Mouse (Mus musculus) kidney, postnatal 0 days (tissue): ENCODE measurements around the gene Ccser1. TPM values are rescaled to one million over a fixed set of nuclear protein-coding genes. Genes with fewer than 3 reads are reported as not detected.

Experiments
- ATAC-seq: fragments of 200-750 bp; cut with Nextera tagmentation; replicated peaks from 2 replicates; pipeline ENCODE4 v1.8.0; 2017; ENCODE audit warnings: low read depth, moderate number of reproducible peaks, moderate TSS enrichment, moderate library complexity; ENCODE audit not compliant: low FRiP score
- DNase-seq: peaks from one replicate; pipeline ENCODE4 v3.0.0-alpha.2; 2016; ENCODE audit warnings: low spot score
- H3K27ac ChIP-seq: fragments of 300-500 bp; sonication (generic); 2 replicates; pipeline ENCODE4 v1.5.1; 2014; ENCODE audit warnings: mild to moderate bottlenecking
- H3K27me3 ChIP-seq: fragments of 300-500 bp; sonication (generic); 2 replicates; pipeline ENCODE4 v1.6.1; 2014; ENCODE audit warnings: low read length, mixed read lengths; ENCODE audit not compliant: insufficient read depth
- H3K36me3 ChIP-seq: fragments of 300-500 bp; sonication (generic); 2 replicates; pipeline ENCODE4 v1.6.1; 2014; ENCODE audit warnings: low read length, mixed read lengths; ENCODE audit not compliant: insufficient read depth
- H3K4me1 ChIP-seq: fragments of 300-500 bp; sonication (generic); replicated peaks from 2 replicates; pipeline ENCODE4 v1.6.1; 2014; ENCODE audit warnings: antibody characterized with exemption, low read length, mixed read lengths; ENCODE audit not compliant: insufficient read depth
- H3K4me2 ChIP-seq: fragments of 300-500 bp; sonication (generic); 2 replicates; pipeline ENCODE4 v1.6.1; 2014; ENCODE audit warnings: mild to moderate bottlenecking, low read length, moderate library complexity, mixed read lengths
- H3K4me3 ChIP-seq: fragments of 300-500 bp; sonication (generic); replicated peaks from 2 replicates; pipeline ENCODE4 v1.5.1; 2014; ENCODE audit warnings: low read depth, low read length
- H3K9ac ChIP-seq: fragments of 300-500 bp; sonication (generic); 2 replicates; pipeline ENCODE4 v1.6.1; 2014; ENCODE audit warnings: low read depth, low read length
- H3K9me3 ChIP-seq: fragments of 300-500 bp; sonication (generic); replicated peaks from 2 replicates; pipeline ENCODE4 v1.6.1; 2016; ENCODE audit warnings: low read length, inconsistent platforms, mixed read lengths
- CTCF ChIP-seq: IDR thresholded peaks from 2 replicates; pipeline ENCODE4 v1.5.1; 2016; ENCODE audit warnings: antibody characterized with exemption, low read depth, mild to moderate bottlenecking, moderate library complexity
- WGBS: fragments of 180-500 bp; shearing (Covaris S2); extraction: QIAGEN DNeasy Blood & Tissue Kit; methylation state at CpG from one replicate; pipeline ENCODE4 v1.1.7; 2014; 5-methylcytosine and 5-hydroxymethylcytosine counted together
- polyA plus RNA-seq: library from polyadenylated mRNA; unstranded; fragments of >200 nt; fragmentation: Nextera tagmentation; extraction: Ambion mirVana; gene quantifications from 2 replicates; pipeline ENCODE4 v1.2.1, GENCODE M21; 2015

Ccser1 gene
- polyA plus RNA-seq, 1 experiment from 2014 or later, result 16.7 TPM

- Histone ChIP-seq H3K27me3 (no peaks in the 10 kb centered on the region), H3K9me3 (no peaks in the 10 kb centered on the region), H3K4me3 (no peak overlapping the region), H3K36me3 (no peaks in the 10 kb centered on the region), H3K27ac (no peak overlapping the region), H3K4me2 (no peak overlapping the region), H3K9ac (no peak overlapping the region), H3K4me1 (0 out of 2 replicates have a peak, but pooled peaks cover 3% of the 10 kb centered on the region)
- WGBS, result 93% methylated on average over 4 of the region's 4 CpGs
- DNase-seq (no peak), ATAC-seq (no peak)
- no peak for TF ChIP-seq CTCF
These were observed 120.3 kb downstream of the Ccser1 start for GRCm38 (mm10) chr6:61300441-61300840.

DNA sequence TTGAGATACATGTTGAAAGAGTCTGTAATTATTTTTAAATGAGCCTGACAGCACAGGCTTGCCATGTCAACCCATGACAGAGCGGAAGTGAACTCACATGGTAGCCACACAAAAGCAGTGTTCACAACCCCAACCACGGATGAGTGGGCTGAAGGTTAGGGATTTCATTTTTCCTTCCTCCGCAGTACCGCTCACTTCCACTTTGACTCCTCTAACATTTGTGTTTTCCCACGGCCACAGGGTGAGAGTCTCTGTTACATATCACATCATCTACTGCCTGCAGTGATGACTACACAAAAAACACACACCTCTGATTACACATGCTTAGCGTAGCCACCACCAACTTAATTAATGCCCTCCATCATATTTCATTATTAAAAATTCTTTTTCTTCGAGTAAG lies 120.9 kb downstream of the Ccser1 start:
- no peaks in the 10 kb centered on the region for H3K27me3 ChIP-seq
- no peak for ATAC-seq
- H3K4me1 ChIP-seq, result 0 out of 2 replicates have a peak, but pooled peaks cover under 1% of the 10 kb centered on the region
- H3K9me3 ChIP-seq, result no peaks in the 10 kb centered on the region
- H3K27ac ChIP-seq, result no peak overlapping the region
- no peak overlapping the region for H3K9ac ChIP-seq
- no peaks in the 10 kb centered on the region for H3K36me3 ChIP-seq
- DNase-seq, result no peak
- H3K4me2 ChIP-seq, result no peak overlapping the region
- no peak for TF ChIP-seq CTCF
- no peak overlapping the region for H3K4me3 ChIP-seq
- 52% methylated on average over 7 of the region's 7 CpGs for WGBS

DNA sequence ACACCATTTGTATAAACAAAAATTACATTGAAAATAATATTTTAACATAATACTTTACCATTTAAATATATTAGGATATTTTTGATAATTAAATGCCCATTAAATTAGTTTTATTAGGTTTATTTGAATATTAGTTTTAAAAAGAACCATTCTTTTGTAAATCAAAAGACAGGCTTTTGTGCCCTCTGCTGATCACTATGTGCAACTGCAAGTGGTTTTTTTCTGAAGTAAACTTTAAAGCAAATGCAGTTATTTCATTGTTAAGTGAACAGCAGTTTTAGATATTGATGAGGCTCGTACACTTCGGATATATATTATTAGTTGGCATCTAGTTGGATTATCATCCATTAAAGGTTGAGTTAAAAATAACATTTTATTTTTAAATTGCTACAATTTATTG lies 121.5 kb downstream of the Ccser1 start:
- TF ChIP-seq CTCF, result peak; percentile 78
- Histone ChIP-seq H3K9me3 (no peaks in the 10 kb centered on the region), H3K4me1 (no peaks in the 10 kb centered on the region), H3K36me3 (no peaks in the 10 kb centered on the region), H3K27me3 (no peaks in the 10 kb centered on the region), H3K4me2 (no peak overlapping the region), H3K27ac (no peak overlapping the region), H3K9ac (no peak overlapping the region), H3K4me3 (no peak overlapping the region)
- ATAC-seq (no peak), DNase-seq (peak; percentile 58)
- WGBS, result 26% methylated on average over 2 of the region's 2 CpGs

DNA sequence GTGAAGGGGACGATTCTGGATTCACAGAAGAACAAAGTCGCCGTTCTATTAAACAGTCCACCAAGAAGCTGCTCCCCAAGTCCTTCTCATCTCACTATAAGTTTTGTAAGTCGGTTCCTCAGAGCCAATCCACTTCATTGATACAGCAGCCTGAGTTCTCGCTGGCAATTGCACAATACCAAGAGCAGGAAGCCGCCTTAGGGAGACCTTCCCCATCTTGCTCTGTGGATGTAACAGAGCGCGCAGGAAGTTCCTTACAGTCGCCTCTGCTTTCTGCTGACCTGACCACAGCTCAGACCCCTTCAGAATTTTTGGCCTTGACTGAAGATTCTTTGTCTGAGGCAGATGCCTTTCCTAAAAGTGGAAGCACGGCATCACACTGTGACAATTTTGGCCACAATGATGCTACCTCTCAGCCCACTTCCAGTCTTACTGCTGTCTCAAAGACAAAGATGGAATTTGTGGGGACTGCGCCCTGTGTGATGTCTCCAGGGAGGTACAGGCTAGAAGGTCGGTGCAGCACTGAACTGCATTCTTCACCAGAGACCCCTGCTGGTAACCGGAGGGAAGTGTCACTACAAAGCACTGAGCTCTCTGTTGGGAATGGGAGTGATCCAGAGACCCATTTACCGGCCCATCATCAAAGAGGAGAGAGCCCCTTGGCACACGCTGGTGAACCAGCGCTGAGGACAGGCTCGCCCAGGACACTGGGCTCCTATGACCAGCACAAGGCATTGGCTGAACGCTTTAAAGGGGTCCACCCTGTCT lies 131.4 kb downstream of the Ccser1 start:
- no peak overlapping the region for H3K4me2 ChIP-seq
- 86% methylated on average over 18 of the region's 18 CpGs for WGBS
- no peak overlapping the region for H3K4me3 ChIP-seq
- H3K27me3 ChIP-seq, result no peaks in the 10 kb centered on the region
- ATAC-seq (no peak), DNase-seq (no peak)
- TF ChIP-seq CTCF, result peak; percentile 43
- H3K9ac ChIP-seq, result no peak overlapping the region
- no peaks in the 10 kb centered on the region for H3K4me1 ChIP-seq
- H3K27ac ChIP-seq, result no peak overlapping the region
- H3K9me3 ChIP-seq, result no peaks in the 10 kb centered on the region
- no peaks in the 10 kb centered on the region for H3K36me3 ChIP-seq

DNA sequence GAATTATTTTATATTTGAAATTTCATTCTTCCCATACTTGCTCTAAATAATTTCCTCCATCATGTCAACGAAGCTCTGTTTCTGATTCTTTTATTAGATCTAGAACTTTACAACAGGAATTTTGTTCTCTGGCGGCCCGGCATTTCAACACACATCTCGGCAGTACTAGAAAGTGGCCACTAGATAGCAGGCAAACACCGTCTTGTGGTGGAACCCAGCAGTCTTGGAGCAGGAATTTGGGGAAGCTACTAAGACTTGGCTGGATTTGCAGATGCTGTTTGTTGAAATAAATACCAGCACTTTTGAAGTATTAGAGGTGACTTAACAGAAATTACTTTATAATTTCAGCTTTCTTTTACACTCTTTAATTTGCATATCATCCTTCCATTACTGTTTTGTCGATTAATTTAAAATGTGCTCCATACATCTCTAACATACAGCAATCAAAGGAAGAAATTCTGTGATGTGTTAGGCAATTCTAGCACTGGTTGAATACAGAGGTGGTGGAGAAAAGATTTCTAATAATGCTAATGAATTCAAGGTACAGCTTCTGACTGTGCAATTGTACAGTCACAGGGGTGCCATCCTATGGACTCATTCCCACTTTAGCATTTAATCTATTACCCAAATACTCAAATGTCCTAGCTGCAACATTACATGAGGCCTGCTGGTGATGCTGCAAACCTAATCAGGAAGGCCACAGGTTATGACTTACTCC lies 135.9 kb downstream of the Ccser1 start:
- Histone ChIP-seq H3K9ac (no peak overlapping the region), H3K9me3 (no peaks in the 10 kb centered on the region), H3K27ac (no peak overlapping the region), H3K4me3 (no peak overlapping the region), H3K4me2 (no peak overlapping the region), H3K36me3 (no peaks in the 10 kb centered on the region), H3K27me3 (no peaks in the 10 kb centered on the region), H3K4me1 (no peaks in the 10 kb centered on the region)
- ATAC-seq, result no peak; the same call in 1 of the 2 replicates
- WGBS, result 24% methylated on average over 6 of the region's 6 CpGs
- peak; percentile 88 for DNase-seq
- TF ChIP-seq CTCF, result peak; percentile 86

DNA sequence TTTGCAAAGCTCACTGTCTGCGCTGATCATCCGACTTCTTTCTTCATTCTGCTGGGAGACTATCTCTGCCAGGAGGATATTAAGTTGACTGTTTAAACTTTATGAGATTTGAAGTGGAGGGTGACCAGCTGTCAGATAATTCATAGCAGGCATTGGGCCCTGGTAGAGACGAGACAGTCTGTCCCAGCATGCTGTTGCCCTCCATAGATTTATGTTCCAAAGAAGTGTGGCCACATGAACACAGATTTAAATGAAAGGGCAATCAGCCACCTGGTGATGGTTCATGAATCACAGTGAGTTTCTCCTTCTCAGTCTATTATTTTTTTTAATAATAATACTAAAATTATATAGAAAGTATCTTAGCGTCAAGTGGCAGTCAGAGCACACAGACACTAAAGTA lies 140.7 kb downstream of the Ccser1 start:
- no peak for ATAC-seq
- no peak overlapping the region for H3K9ac ChIP-seq
- H3K9me3 ChIP-seq, result no peaks in the 10 kb centered on the region
- no peaks in the 10 kb centered on the region for H3K36me3 ChIP-seq
- no peaks in the 10 kb centered on the region for H3K4me1 ChIP-seq
- no peak overlapping the region for H3K4me2 ChIP-seq
- no peak overlapping the region for H3K4me3 ChIP-seq
- TF ChIP-seq CTCF, result no peak
- H3K27me3 ChIP-seq, result no peaks in the 10 kb centered on the region
- H3K27ac ChIP-seq, result no peak overlapping the region
- 48% methylated on average over 4 of the region's 4 CpGs for WGBS
- DNase-seq, result no peak
